In the genomic region with DNA sequence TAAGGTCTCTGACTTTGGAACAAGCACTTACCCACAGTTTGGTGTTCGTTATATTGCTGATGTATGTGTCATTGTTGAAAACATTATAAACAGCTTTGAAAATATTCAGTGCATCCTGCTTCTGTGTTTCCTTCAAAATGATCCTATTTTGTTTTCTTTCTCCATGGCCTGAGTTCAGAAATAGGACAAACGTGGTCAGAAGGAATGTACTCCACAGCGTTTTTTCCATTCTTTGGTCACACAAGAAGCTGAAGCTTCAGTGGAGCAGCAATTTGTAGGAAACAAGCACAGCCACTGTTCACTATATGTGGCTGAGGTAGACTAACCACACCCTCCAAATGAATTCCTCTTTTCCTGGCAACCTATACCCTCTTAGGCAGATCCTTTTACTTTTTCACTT, we compare ENCODE assay signal across 17 mouse cellular contexts.
"Had no signal": no experiment of that assay in that cellular context is flagged by ENCODE, and none has a peak within 500 bp of the region (broad histone marks: within the 10 kb centered on the region; RNA-seq: fewer than 3 reads in every experiment).

No protein-coding gene starts in this region.

- DNase-seq: left cerebral cortex, postnatal 4 days; liver; liver, embryonic 13.5 days; liver, postnatal 0 days; lung, adult 18-20 months; lung, adult 2 months; lung, embryonic 14.5 days; lung, postnatal 10 days; lung, postnatal 14 days; lung, postnatal 36 days; lung, postnatal 4 days; midbrain, embryonic 14.5 days had no signal

- ATAC-seq: liver, embryonic 12.5 days; liver, postnatal 0 days; lung, postnatal 0 days; midbrain, embryonic 13.5 days; midbrain, embryonic 15.5 days; midbrain, embryonic 16.5 days had no signal
